Mouse (Mus musculus) C2C12 (cell line): ENCODE measurements around the gene Mtmr12. TPM values are rescaled to one million over a fixed set of nuclear protein-coding genes. Genes with fewer than 3 reads are reported as not detected.
A peak's percentile ranks its signal among the peaks of the same experiment; 100 is the strongest.

Experiments
- H3K27me3 ChIP-seq: one replicate; pipeline ENCODE4 v1.6.1; 2011; ENCODE audit not compliant: control insufficient read depth, insufficient read depth, insufficient read length
- H3K36me3 ChIP-seq: one replicate; pipeline ENCODE4 v1.6.1; 2011; ENCODE audit not compliant: control insufficient read depth, insufficient read depth
- H3K4me3 ChIP-seq: one replicate; pipeline ENCODE4 v1.5.1; 2011; ENCODE audit warnings: mild to moderate bottlenecking, control low read depth; ENCODE audit not compliant: poor library complexity, insufficient read depth, severe bottlenecking
- H3K79me2 ChIP-seq: one replicate; pipeline ENCODE4 v1.6.1; 2011; ENCODE audit not compliant: control insufficient read depth, insufficient read depth
- H3K79me3 ChIP-seq: one replicate; pipeline ENCODE4 v1.6.1; 2011; ENCODE audit warnings: low read depth, control low read depth
- H3ac ChIP-seq: one replicate; pipeline ENCODE3; 2011; ENCODE audit warnings: low read depth; ENCODE audit not compliant: control insufficient read depth, insufficient read length
- CEBPB ChIP-seq: IDR thresholded peaks from one replicate; pipeline ENCODE4 v1.6.1; 2011; ENCODE audit warnings: low read depth, mild to moderate bottlenecking, control low read depth, moderate library complexity
- CTCF ChIP-seq: IDR thresholded peaks from one replicate; pipeline ENCODE4 v1.5.1; 2011; ENCODE audit not compliant: control insufficient read depth, insufficient read depth, insufficient read length
- FOSL1 ChIP-seq: IDR thresholded peaks from one replicate; pipeline ENCODE4 v1.8.0; 2011; ENCODE audit warnings: mild to moderate bottlenecking, low read length; ENCODE audit not compliant: poor library complexity, insufficient read depth, severe bottlenecking
- MAX ChIP-seq: IDR thresholded peaks from one replicate; pipeline ENCODE4 v1.6.1; 2011; ENCODE audit warnings: mild to moderate bottlenecking, control low read depth
- MYOD1 ChIP-seq: IDR thresholded peaks from one replicate; pipeline ENCODE4 v1.6.1; 2011; ENCODE audit warnings: low read depth; ENCODE audit not compliant: control insufficient read depth, insufficient read length
- MYOG ChIP-seq: IDR thresholded peaks from one replicate; pipeline ENCODE4 v1.6.1; 2011; ENCODE audit not compliant: control insufficient read depth, insufficient read length; ENCODE audit errors: extremely low read depth
- USF1 ChIP-seq: IDR thresholded peaks from one replicate; pipeline ENCODE4 v1.6.1; 2011; ENCODE audit warnings: low read depth, mild to moderate bottlenecking, control low read depth, moderate library complexity
- microRNA-seq: library from miRNA; unstranded; fragments of <30 nt; microRNA quantifications from one replicate; pipeline ENCODE4, GENCODE M21; 2019; ENCODE audit warnings: borderline microRNAs expressed
- polyA plus RNA-seq: library from polyadenylated mRNA; unstranded; fragments of >200 nt; fragmentation: generic; extraction: Trizol; gene quantifications from one replicate; pipeline ENCODE4 v1.2.1, GENCODE M21; 2012; ENCODE audit warnings: missing spikeins

Mtmr12 gene
- polyA plus RNA-seq, 1 experiment, result 7.9 TPM

DNA sequence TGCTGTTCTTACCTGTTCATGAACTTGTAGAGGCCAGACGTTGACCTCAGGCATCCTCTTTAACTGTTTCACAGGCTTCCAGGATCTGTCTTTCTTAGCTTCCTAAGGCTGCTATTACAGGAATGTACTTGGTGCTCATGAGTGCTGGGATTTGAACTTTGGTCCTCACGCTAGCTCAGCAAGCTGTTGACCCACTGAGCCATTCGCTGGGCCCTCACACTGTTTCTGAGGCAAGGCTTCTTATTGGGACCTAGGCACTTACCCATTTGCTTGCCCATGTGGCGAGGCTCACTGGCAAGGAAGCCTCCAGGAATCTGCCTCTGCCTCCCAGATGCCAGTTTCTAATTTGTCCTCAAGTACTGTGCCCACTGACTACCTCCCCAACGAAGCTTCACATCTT is 115.1 kb downstream of the Mtmr12 start:
- peaks cover 37% of the 10 kb centered on the region for H3K79me2 ChIP-seq
- H3K4me3 ChIP-seq, result no peak overlapping the region
- no peak for TF ChIP-seq CTCF
- no peak for TF ChIP-seq FOSL1
- no peak for TF ChIP-seq MYOG
- no peak for TF ChIP-seq MAX
- TF ChIP-seq USF1, result no peak
- no peak for TF ChIP-seq CEBPB
- no peak for TF ChIP-seq MYOD1
- H3K27me3 ChIP-seq, result no peaks in the 10 kb centered on the region
- peaks cover 13% of the 10 kb centered on the region for H3K36me3 ChIP-seq
- no peak overlapping the region for H3ac ChIP-seq
- H3K79me3 ChIP-seq, result peaks cover 35% of the 10 kb centered on the region

DNA sequence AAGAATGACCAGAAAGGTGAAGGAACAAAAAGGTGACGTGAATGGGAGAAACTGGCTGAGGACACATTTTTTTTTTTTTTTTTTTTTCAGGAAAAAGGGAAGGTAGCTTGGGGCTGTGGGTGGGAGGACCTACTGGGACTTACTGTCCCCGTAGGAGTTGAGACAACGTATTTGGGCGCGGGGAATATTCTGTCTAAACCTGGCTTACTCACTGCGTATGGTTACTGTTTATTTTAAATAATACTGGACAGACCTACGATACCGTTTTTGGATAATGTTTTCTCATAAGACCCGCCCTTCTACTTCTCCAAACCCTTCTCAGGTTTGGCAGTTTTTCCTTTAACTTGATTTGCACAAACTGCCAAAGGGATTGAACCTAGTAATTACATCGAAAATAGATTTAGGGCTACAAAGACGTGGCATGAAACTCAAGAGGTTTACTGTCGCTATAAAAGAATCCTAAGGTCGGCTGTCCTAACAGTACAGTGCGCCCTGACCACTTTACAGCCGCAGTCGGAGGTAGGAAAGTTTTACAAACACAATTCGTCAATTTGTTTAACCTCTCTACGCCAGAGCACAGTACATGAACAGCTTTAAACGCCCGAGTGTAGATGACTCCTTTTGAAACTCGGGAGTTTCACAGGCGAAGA is 115.7 kb downstream of the Mtmr12 start:
- TF ChIP-seq USF1 (no peak), MYOG (no peak), CEBPB (no peak), FOSL1 (no peak), MYOD1 (no peak), CTCF (no peak)
- peak overlapping the region; percentile 96 for H3K4me3 ChIP-seq
- H3K36me3 ChIP-seq, result peaks cover 20% of the 10 kb centered on the region
- peaks cover 44% of the 10 kb centered on the region for H3K79me2 ChIP-seq
- H3ac ChIP-seq, result peak overlapping the region; percentile 65
- peaks cover 42% of the 10 kb centered on the region for H3K79me3 ChIP-seq
- H3K27me3 ChIP-seq, result no peaks in the 10 kb centered on the region

DNA sequence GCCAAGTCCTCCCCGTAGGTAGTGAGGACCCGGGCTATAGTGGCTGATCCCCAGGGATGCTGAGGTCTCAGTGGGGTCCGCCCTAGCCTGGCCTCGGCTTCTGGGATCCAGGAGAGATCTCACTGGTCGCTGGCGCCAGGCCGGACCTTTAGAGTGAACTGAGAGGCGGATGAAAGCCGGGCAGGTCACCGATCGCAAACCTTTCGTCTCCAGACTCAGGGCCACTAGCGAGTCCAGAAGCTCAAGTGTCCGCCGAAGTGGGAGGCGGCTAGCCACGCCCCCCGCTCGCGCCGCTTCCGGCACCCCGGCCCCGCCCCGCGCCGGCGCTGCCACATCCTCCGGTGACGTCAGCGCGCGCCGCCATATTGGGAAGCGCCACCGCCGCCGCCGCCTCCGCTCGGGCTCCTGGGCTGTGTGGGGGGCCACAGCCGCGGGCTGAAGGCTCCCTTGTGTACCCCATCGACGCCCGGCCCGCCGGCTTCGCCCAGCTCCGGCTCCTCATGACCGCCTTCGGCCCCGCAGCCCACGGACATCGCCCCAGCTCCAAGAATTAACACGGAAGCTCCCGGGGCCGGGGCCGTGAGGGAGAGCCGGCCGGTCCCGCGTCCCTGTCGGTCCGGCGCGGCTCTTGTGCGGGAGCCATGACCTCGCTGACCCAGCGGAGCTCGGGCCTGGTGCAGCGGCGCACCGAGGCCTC is 116.4 kb downstream of the Mtmr12 start, which contains the start of gene Golph3:
Gene Golph3, plus strand, starts transcription at position 360 of the 697 bp plus-strand sequence.
- Histone ChIP-seq H3K79me2 (peaks cover 50% of the 10 kb centered on the region), H3K36me3 (peaks cover 26% of the 10 kb centered on the region), H3K27me3 (no peaks in the 10 kb centered on the region), H3ac (peak within 1 kb of the TSS; percentile 97), H3K79me3 (peaks cover 48% of the 10 kb centered on the region), H3K4me3 (peak within 1 kb of the TSS; percentile 96)
- no peak for TF ChIP-seq USF1
- no peak for TF ChIP-seq MAX
- no peak for TF ChIP-seq FOSL1
- TF ChIP-seq CTCF, result no peak
- TF ChIP-seq CEBPB, result no peak
- no peak for TF ChIP-seq MYOG
- no peak for TF ChIP-seq MYOD1

DNA sequence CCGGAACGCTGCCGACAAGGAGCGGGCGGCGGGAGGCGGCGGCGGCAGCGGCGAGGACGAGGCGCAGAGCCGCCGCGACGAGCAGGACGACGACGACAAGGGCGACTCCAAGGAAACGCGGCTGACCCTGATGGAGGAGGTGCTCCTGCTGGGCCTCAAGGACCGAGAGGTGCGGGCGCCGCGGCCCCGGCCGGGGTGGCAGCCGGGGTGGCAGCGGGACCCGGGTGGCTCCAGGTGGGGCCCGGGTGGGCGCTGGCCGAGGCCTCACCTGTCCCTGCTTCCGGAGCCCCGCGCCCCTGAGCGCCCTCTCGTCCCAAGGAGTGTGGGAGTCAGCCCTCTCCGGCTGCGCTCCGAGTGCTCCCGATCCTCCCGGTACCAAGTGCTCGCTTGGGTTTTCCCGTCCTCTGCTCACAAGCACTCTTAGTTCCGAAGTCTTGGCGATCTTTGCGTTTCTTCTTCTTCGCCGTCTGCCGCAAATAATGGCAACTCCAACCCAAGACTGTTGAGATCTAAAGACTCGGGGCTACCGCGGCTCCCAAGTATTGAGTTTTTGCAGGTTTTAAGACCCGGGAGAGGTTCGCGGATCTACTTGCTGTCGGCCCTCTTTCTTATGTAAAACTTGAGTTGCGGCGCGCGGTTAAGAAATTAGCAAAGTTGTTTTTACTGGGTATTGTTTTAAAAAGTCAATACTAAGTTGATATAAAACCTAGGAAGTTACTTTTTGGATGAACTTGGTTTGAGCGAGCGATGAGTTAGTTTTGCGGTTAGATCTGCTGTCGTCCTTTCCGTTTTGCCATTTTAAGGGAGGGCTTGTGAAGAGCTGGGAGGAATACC is 117.2 kb downstream of the Mtmr12 start, which contains the start of gene 1810049J17Rik:
Gene 1810049J17Rik, minus strand, starts transcription at position 112 of the 834 bp plus-strand sequence.
- TF ChIP-seq CTCF (no peak), USF1 (no peak), MYOD1 (no peak), CEBPB (no peak), MYOG (no peak), MAX (no peak), FOSL1 (no peak)
- H3K79me2 ChIP-seq, result peaks cover 58% of the 10 kb centered on the region
- peaks cover 27% of the 10 kb centered on the region for H3K36me3 ChIP-seq
- H3K79me3 ChIP-seq, result peaks cover 56% of the 10 kb centered on the region
- peak within 1 kb of the TSS; percentile 96 for H3K4me3 ChIP-seq
- no peaks in the 10 kb centered on the region for H3K27me3 ChIP-seq
- H3ac ChIP-seq, result peak within 1 kb of the TSS; percentile 97

DNA sequence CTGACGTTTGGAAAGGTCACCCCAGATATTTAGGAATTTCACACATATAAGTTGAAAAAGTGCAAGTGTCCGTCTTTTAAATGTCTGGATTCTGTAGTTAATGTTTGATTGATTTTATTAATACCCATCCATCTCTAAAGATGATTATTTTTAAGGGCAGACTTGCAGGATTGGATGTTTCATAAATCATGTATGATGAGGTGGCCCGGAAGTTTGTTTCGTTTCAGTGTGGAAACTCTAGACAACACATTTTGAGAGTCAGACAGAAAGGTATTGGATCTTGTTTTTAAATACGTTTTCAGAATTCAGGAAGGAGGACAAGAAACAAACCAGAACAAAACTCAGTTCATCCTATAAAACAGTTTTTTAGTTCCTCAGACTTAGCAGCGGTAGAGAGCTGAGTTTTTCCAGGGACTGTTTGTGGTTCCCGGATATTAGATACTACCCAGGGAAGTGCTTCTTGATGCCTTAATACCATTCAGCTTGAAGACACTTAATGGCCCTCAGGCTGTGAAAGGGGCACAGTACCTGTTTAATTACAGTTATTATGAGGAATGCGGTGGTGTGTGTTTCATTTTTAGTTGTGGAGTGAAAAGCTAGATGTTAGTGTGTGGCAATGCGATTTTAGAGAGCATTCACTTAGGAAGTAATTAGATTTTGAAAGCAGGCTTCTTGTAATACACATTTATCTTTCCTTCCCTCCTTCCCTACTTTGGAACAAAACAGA is 118.0 kb downstream of the Mtmr12 start:
- TF ChIP-seq CEBPB (no peak), MYOD1 (no peak), FOSL1 (no peak), MYOG (no peak), CTCF (no peak), USF1 (no peak), MAX (no peak)
- peak overlapping the region; percentile 96 for H3K4me3 ChIP-seq
- H3K36me3 ChIP-seq, result peaks cover 34% of the 10 kb centered on the region
- no peak overlapping the region for H3ac ChIP-seq
- peaks cover 64% of the 10 kb centered on the region for H3K79me3 ChIP-seq
- H3K79me2 ChIP-seq, result peaks cover 66% of the 10 kb centered on the region
- no peaks in the 10 kb centered on the region for H3K27me3 ChIP-seq

Small RNA genes within 50 kb of the gene (microRNA-seq; reads per million reads assigned to microRNA genes)
- not detected for gene Mir1898

Other genes with a start within 250 kb of the Mtmr12 start
- gene Sub1, start 208.0 kb upstream of the Mtmr12 start, polyA plus RNA-seq, result 106 TPM
- 22.4 TPM for gene Zfr, start 87.2 kb upstream of the Mtmr12 start, polyA plus RNA-seq
- gene Golph3, start 116.4 kb downstream of the Mtmr12 start, polyA plus RNA-seq, result 42.3 TPM
- gene 1810049J17Rik, start 116.9 kb downstream of the Mtmr12 start, polyA plus RNA-seq, result 4.8 TPM